Mouse (Mus musculus) ES-CJ7 (cell line): Measurements from ENCODE around the gene Tcerg1l.

Experiments
- DNase-seq: peaks from one replicate; pipeline ENCODE4 v3.0.0; 2011; ENCODE audit warnings: low read depth, low spot score

The Tcerg1l gene

GRCm38 (mm10) chr7:138365519-138365918 lies 32.0 kb downstream of the Tcerg1l start:
- no peak for DNase-seq

GRCm38 (mm10) chr7:138357475-138357874 lies 40.1 kb downstream of the Tcerg1l start:
- DNase-seq: no peak

DNA sequence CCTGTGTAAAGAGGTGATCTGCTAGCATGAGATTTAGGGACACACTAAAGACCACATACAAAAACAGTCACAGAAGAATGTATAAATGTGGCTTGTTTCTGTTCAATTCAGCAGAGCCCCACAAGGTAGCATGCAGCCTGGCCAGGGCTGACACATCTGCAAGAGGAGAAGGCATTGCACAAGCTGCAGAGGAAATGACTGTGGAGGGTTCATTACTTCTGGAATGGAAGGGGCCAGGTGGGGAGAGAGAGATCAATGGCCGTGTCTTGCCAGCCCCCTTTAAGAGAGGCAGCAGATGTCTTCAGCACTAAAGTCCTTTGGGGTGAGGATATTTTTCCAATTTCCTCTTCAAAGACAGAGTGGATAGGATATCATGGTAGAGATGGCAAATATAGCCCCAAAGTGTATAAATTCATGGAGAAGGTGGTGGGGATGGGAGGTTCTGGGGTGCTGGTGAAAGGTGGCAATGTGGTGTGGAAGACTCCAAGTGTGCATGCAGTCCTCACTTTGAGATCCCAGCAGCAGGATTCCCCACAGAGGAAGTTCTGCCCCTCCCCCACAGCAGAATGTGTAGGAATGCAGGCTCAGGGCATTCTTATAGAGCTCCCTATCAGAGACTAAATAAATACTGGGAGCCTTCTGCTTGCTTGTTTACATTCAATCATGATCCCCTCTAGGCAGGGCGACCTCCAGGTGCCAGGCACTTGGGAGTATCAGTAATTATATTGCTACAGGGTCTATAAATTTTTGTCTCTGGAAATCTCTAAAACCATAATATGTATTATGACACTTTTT lies 40.7 kb downstream of the Tcerg1l start:
- no peak for DNase-seq

GRCm38 (mm10) chr7:138345451-138345850 lies 52.1 kb downstream of the Tcerg1l start:
- DNase-seq: no peak

DNA sequence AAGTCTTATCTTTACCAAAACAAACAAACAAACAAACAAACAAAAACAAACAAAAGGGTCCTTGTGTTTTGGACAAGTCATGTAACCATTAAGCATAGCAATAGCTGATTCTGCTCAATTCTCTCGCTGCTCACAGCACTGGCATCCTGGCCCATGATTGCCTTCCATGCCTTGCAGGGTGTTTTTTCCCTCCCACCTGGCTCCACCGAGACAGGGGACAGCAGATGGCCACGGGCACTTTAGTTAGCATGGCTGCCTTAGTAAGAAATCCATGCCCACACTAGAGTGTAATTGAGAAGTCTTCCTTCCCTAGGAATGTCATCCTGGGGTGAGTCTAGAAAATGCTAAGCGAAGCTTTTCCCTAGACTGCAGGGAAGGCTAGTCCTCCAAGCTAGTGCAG lies 59.1 kb downstream of the Tcerg1l start:
- no peak for DNase-seq

DNA sequence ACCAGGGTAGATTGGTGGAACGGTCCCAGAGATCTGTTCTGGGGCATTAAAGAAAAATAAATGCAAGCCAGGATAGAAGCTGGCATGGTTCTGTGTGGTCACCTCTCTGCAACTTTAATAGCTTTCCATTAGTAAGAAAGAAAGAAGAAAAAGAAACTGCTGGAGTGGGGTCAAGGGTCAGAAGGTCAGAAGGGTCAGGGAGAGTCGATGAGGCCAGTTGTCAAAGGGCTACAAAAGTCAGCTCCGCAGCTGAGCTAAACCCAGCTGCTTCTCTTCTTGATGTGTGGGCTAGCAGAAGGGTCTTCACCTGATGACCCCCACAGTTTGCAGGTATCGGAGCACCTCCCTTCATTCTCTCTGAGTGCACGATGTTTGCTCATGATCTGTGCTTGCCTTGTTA lies 59.6 kb downstream of the Tcerg1l start:
- DNase-seq: no peak

DNA sequence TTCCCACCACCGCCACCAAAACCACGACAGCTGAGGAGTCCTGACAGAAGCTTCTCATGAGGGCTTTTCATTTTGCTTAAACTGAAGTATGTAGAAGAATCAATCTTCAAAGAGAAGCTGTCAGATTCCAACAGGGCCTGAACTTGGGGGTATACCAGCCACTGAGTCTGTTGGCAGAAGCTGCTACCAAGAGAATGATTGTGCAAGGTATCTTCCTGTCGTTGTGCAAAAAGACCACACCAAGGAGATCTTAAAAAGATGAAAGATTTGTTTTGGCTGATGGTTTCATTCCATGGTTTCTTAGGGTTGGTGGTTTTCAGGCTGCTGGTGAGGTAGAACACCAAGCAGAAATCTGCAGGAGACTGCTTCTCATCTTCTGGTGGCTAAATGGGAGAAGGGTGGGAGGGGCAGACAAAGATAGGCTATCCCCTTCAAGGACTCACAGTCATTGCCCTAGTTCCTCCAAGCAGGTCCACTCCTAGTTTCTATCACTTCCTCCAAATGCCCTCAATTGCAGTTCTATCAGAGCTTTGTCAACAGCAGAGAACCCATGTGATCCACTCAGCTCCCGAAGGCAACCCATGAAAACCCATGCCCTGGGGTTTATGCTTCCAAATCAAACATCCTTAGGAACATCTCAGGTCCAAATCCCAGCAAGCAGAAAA lies 64.9 kb downstream of the Tcerg1l start:
- no peak for DNase-seq

- DNase-seq: no peak
Observed at GRCm38 (mm10) chr7:138331266-138331665, 66.3 kb downstream of the Tcerg1l start.

DNA sequence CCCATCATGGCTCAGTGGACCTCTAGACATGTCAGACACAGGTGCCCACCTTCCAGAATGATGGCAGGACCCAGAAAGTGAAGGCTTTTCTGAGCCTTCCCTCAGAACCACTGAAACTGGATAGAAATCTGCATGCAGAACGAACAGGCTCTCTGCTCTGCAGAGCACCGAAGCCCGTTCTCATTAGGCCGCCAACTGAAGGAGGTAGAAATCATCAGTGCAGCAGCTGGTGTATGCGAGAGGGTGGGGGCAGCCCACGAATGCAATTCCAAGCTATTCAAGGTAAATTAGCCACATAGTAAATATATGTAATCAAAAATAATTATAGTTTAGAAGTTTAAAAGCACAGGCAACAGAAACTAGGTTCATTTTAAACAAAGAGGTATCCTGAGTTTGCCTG lies 68.9 kb downstream of the Tcerg1l start:
- no peak for DNase-seq

DNA sequence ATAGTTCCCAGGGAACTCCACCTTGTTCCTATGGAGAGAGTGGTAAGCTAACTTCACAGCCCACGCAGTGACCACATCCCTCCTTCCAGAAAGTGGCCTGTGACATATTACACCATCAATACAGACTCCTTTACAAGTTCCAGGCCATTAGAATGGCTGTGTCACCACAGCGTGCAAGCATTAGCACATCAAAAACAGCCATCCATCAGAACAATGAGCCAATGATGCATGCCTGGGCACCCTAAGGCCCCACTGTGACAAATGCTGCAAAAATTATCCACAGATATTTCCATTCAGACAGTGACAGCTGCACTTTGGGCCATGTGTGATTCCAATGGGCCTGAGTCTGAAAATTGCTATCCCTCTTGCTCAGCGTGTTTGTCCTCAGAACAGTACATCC lies 70.8 kb downstream of the Tcerg1l start:
- DNase-seq: no peak

DNA sequence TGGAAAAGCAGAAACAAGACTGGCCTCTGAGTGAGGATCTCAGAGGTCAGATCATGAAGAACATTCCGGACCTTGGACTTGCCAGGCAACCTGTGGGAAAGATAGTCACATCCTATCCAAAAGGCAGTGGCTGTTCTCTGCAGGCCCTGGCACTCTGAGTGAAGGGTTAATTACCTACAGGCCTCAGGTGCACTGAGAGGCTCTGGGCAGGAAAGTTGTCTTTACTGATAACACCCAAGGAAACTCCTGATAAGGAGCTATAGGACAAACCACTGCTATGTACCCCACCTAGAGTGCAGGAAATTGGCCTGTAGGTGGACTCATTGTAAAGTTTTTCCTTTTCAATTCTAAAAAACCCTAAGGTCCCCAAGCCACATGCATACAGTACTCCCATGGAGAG lies 83.8 kb downstream of the Tcerg1l start:
- DNase-seq: no peak

DNA sequence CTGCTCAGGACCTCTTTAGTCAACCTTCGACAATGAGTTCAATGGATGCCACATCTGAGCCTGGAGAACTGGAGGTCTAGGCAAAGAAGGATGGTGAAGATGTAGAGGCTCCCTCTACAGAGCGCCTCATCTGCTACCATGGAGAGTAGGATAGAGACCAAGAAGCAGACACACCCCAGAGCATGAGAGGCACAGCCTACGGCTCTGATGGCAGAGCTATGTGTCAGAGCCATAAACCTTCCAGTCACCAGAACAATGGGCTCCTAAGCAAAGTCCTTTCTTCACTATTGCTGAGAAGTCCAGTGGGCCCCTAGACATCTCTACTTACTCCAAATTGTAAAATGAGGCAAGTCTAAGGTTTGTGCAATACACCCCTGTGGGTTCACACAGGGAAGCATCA lies 91.4 kb downstream of the Tcerg1l start:
- DNase-seq: no peak

GRCm38 (mm10) chr7:138284790-138285189 lies 112.7 kb downstream of the Tcerg1l start:
- DNase-seq: no peak

DNA sequence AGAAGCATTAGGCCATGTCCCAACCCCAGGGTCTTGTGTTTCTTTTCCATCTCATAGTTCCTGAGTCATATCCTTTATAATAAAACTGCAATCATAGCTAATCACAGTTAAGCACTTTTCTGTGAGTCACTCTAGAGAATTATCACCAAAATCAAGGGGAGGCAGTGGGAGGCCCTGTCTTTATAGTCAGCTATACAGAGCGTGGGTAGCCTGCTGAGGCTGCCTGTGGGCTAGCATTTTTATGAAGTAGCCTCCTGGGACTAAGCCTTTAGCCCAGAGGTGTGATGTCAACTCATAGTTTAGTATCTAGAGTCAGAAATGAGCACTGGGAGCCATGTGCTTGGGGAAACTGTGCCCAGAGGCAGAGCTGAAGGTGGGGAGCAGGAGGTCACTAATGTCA lies 122.3 kb downstream of the Tcerg1l start:
- DNase-seq: no peak

DNA sequence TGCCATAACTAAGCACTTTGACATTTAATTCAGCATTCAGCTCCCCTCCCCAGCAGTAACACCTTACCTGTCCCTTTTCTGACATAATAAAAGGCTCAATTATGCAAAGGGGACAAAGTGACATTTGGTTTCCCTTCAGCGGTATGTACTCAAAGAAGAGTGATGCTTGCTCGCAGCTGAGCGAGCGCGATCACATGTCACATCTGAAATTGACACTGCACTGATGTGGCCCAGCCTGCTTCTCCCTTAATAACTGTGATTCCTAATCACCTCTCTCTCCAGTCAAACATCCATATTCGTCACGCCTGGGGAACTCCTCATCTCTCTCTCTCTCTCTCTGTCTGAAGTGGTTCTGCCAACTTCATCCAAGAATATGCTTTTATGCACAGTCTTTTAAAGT lies 126.2 kb downstream of the Tcerg1l start:
- DNase-seq: no peak

GRCm38 (mm10) chr7:138269386-138269785 lies 128.1 kb downstream of the Tcerg1l start:
- no peak for DNase-seq

GRCm38 (mm10) chr7:138267976-138268646 lies 129.4 kb downstream of the Tcerg1l start:
- DNase-seq: peak; percentile 28

- DNase-seq: no peak
Observed at GRCm38 (mm10) chr7:138248612-138249011, 148.9 kb downstream of the Tcerg1l start.

DNA sequence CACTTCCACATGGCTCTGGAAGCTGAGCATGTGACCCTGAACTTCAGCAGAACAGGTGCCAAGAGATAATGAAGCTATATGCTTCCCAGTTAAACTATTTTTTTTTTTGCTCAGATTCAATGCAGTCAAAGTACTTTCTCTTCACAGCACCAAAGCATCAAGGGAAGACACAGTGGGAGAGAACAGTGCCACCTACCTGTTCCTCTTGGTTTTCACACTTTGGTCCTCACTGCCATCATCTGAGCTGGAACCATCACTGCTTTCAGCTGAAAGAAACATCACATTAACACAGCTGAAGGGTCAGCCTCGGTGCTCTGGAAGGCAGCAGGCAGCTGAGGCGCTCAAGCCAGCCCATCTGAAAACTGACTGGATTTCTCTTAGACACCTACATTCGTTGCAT lies 149.4 kb downstream of the Tcerg1l start:
- DNase-seq: no peak

DNA sequence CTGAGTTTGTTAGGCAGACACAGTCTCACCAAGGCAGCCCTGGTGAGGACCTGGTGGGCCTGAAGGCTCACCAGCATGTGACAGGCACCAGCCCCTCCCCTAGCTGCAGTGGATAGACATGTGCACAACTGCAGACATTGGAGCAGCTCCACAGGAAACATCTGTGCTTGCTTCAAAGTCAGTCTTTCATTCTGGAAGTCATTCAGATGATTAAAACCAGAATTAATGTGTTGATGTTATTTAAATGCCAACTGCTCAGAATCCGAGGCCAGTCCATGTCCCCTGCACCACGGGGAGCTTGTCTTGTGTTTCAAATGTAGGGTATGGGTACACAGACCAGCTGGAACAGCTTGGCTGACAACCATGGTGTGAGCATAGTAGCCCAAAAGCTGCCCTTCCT lies 150.8 kb downstream of the Tcerg1l start:
- no peak for DNase-seq

- DNase-seq: no peak
Observed at GRCm38 (mm10) chr7:138242229-138242628, 155.3 kb downstream of the Tcerg1l start.

- DNase-seq: no peak
Observed at GRCm38 (mm10) chr7:138237708-138238225, 159.8 kb downstream of the Tcerg1l start.

DNA sequence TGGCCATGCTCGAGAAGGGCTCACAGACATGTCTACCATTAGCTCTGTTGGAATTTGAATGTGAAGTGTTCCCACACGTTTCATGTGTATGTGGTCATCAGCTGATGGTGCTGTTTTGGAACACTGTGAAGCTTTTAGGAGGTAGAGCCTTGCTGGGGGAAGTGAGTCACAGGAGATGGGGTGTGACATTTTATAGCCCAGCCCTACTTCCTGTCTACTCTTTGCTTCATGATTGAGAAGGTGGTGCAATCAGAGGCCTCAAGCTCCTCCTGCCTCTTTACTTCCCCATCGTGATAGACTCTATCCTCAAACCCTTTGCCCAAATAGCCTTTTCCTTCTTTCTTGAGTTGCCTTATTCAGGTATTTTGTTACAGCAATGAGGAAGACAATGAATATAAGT lies 173.3 kb downstream of the Tcerg1l start:
- DNase-seq: no peak
